Mouse (Mus musculus) cerebellum, adult 9-10 months (tissue): ENCODE data around the gene Slirp.

Experiments used
- DNase-seq: peaks from one replicate; pipeline ENCODE4 v3.0.0; 2022

Slirp gene

GRCm38 (mm10) chr12:87443700-87444122, at the start of gene Slirp, which contains the start of gene Alkbh1:
Slirp (plus strand) TSS chr12:87443896.
Alkbh1 (minus strand) TSS chr12:87444017.
- peak; percentile 91 for DNase-seq

GRCm38 (mm10) chr12:87394316-87394715, 49.4 kb upstream of the Slirp start:
- DNase-seq = no peak

GRCm38 (mm10) chr12:87397126-87397525, 46.6 kb upstream of the Slirp start:
- DNase-seq = no peak

- DNase-seq = no peak
Measured at GRCm38 (mm10) chr12:87397811-87398417, 45.8 kb upstream of the Slirp start.

GRCm38 (mm10) chr12:87399119-87399819, 44.4 kb upstream of the Slirp start:
- DNase-seq = no peak

GRCm38 (mm10) chr12:87401883-87402282, 41.8 kb upstream of the Slirp start:
- no peak for DNase-seq

- no peak for DNase-seq
Measured at GRCm38 (mm10) chr12:87405165-87405564, 38.5 kb upstream of the Slirp start.

- no peak for DNase-seq
Measured at GRCm38 (mm10) chr12:87405721-87406120, 38.0 kb upstream of the Slirp start.

GRCm38 (mm10) chr12:87407869-87408605, 35.7 kb upstream of the Slirp start:
- no peak for DNase-seq

GRCm38 (mm10) chr12:87409123-87409522, 34.6 kb upstream of the Slirp start:
- no peak for DNase-seq

- DNase-seq = no peak
Measured at GRCm38 (mm10) chr12:87410999-87411398, 32.7 kb upstream of the Slirp start.

- DNase-seq = peak; percentile 55
Measured at GRCm38 (mm10) chr12:87413179-87413790, 30.4 kb upstream of the Slirp start.

- DNase-seq = no peak
Measured at GRCm38 (mm10) chr12:87415358-87415757, 28.3 kb upstream of the Slirp start.

- DNase-seq = peak; percentile 42
Measured at GRCm38 (mm10) chr12:87416690-87417089, 27.0 kb upstream of the Slirp start.

GRCm38 (mm10) chr12:87418921-87419320, 24.8 kb upstream of the Slirp start:
- DNase-seq = no peak

GRCm38 (mm10) chr12:87419974-87420485, 23.7 kb upstream of the Slirp start:
- no peak for DNase-seq

GRCm38 (mm10) chr12:87421708-87422507, 21.8 kb upstream of the Slirp start:
- no peak for DNase-seq

GRCm38 (mm10) chr12:87423700-87424099, 20.0 kb upstream of the Slirp start:
- DNase-seq = no peak

GRCm38 (mm10) chr12:87424516-87424915, 19.2 kb upstream of the Slirp start:
- DNase-seq = no peak

GRCm38 (mm10) chr12:87426354-87427031, 17.2 kb upstream of the Slirp start:
- DNase-seq = no peak

GRCm38 (mm10) chr12:87428295-87428694, 15.4 kb upstream of the Slirp start:
- DNase-seq = no peak

GRCm38 (mm10) chr12:87428885-87429284, 14.8 kb upstream of the Slirp start:
- no peak for DNase-seq
